Mouse (Mus musculus) heart, embryonic 12.5 days (tissue): ENCODE measurements around the gene Bola2. TPM values are rescaled to one million over a fixed set of nuclear protein-coding genes. Genes with fewer than 3 reads are reported as not detected.
A peak's percentile ranks its signal among the peaks of the same experiment; 100 is the strongest.

Experiments used
- ATAC-seq: fragments of 200-750 bp; cut with Nextera tagmentation; 2 replicates; pipeline ENCODE4 v1.8.0; 2017; ENCODE audit warnings: moderate TSS enrichment, moderate library complexity; ENCODE audit not compliant: insufficient number of reproducible peaks, low FRiP score
- H3K27ac ChIP-seq: fragments of 300-500 bp; sonication (generic); 2 replicates; pipeline ENCODE4 v1.5.1; 2016; ENCODE audit warnings: mild to moderate bottlenecking, moderate library complexity; ENCODE audit not compliant: poor library complexity, severe bottlenecking
- H3K27me3 ChIP-seq: fragments of 300-500 bp; sonication (generic); replicated peaks from 2 replicates; pipeline ENCODE4 v1.6.1; 2016; ENCODE audit warnings: mild to moderate bottlenecking, moderate library complexity
- H3K36me3 ChIP-seq: fragments of 300-500 bp; sonication (generic); 2 replicates; pipeline ENCODE4 v1.6.1; 2016; ENCODE audit warnings: mild to moderate bottlenecking, moderate library complexity
- H3K4me1 ChIP-seq: fragments of 300-500 bp; sonication (generic); replicated peaks from 2 replicates; pipeline ENCODE4 v1.6.1; 2016; ENCODE audit warnings: mild to moderate bottlenecking
- H3K4me2 ChIP-seq: fragments of 300-500 bp; sonication (generic); 2 replicates; pipeline ENCODE4 v1.6.1; 2016; ENCODE audit warnings: mild to moderate bottlenecking, moderate library complexity
- H3K4me3 ChIP-seq: fragments of 300-500 bp; sonication (generic); 2 replicates; pipeline ENCODE4 v1.5.1; 2016; ENCODE audit warnings: mild to moderate bottlenecking
- H3K9ac ChIP-seq: fragments of 300-500 bp; sonication (generic); 2 replicates; pipeline ENCODE4 v1.6.1; 2016; ENCODE audit warnings: mild to moderate bottlenecking, moderate library complexity
- H3K9me3 ChIP-seq: fragments of 300-500 bp; sonication (generic); replicated peaks from 2 replicates; pipeline ENCODE4 v1.6.1; 2016; ENCODE audit warnings: mild to moderate bottlenecking, moderate library complexity
- WGBS: fragments of 180-500 bp; shearing (Covaris S2); methylation state at CpG from one replicate; pipeline ENCODE4 v1.1.7; 2016; 5-methylcytosine and 5-hydroxymethylcytosine counted together
- polyA plus RNA-seq: library from polyadenylated mRNA; unstranded; fragments of >200 nt; fragmentation: Nextera tagmentation; extraction: Ambion mirVana; gene quantifications from 2 replicates; pipeline ENCODE4 v1.2.1, GENCODE M21; 2016

Gene Bola2
- polyA plus RNA-seq, 1 experiment from 2014 or later = 120 TPM

DNA sequence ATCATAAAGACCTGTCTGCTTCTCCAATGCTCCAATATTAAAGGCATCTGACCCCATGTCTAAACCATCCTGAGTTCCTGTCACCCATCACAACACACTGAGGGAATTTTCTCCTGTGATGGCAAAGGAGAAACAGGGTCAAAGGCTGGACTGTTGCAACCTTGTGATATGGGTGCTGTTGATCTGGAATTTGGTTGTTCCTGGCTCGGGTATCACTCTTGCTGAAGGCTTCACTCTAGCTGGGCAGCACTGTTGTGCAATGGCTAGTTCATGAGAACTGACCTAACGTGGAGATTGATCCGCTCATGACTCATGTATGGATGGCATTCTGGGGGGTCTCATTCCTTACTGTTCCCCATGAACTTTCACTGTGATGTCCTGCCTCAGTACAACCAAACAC is 6.2 kb upstream of the Bola2 start:
- Histone ChIP-seq H3K9me3 (no peaks in the 10 kb centered on the region), H3K36me3 (peaks cover 30% of the 10 kb centered on the region), H3K4me1 (peaks cover 17% of the 10 kb centered on the region), H3K27ac (no peak overlapping the region), H3K4me2 (no peak overlapping the region), H3K9ac (no peak overlapping the region), H3K27me3 (no peaks in the 10 kb centered on the region), H3K4me3 (no peak overlapping the region)
- 79% methylated on average over 3 of the region's 3 CpGs for WGBS
- no peak for ATAC-seq

DNA sequence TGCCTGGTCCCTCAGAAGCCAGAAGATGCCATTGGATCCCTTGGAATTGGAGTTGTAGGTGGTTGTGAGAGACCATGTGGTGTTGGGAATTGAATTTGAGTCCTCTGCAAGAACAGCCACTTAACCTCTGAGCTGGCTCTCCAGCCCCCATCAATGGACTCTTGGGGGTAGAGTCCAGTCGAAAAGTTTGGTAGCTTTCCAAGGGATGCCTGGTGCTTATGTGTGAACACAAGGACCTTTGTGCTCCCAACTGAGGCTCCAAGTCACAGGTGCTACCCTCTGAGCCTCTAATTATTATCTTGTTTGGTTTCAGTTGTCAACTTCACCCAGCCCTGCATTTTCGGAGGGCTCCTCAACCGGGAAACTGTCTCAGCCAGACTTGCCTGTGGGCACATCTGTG is 4.5 kb upstream of the Bola2 start:
- H3K4me1 ChIP-seq = peaks cover 22% of the 10 kb centered on the region
- no peak overlapping the region for H3K4me2 ChIP-seq
- WGBS = 81% methylated on average over 3 of the region's 3 CpGs
- H3K9ac ChIP-seq = no peak overlapping the region
- peaks cover 30% of the 10 kb centered on the region for H3K36me3 ChIP-seq
- no peaks in the 10 kb centered on the region for H3K27me3 ChIP-seq
- no peak overlapping the region for H3K27ac ChIP-seq
- ATAC-seq = no peak
- no peaks in the 10 kb centered on the region for H3K9me3 ChIP-seq
- H3K4me3 ChIP-seq = no peak overlapping the region

DNA sequence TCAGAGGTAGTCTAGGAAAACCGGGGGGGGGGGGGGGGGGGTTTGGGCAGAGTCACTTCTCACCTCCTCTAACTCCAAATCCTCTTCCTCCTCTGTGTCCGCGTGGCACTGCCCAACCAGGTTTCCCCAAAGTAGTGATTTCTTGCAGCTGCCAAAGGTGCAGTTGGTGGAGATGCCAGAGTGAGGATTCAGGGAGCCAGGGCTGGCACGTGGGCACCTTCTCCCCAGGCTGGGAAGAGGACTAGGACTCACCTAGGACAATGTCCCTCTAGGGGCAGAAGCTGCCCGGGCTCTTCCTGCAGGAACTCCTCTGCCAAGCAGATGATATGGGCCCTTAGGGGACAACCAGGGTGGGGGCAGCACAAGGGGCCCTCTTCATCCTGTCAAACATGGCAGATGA is 3.5 kb upstream of the Bola2 start:
- Histone ChIP-seq H3K4me3 (no peak overlapping the region), H3K27me3 (no peaks in the 10 kb centered on the region), H3K36me3 (peaks cover 30% of the 10 kb centered on the region), H3K27ac (no peak overlapping the region), H3K9ac (no peak overlapping the region), H3K4me2 (no peak overlapping the region), H3K9me3 (no peaks in the 10 kb centered on the region), H3K4me1 (peaks cover 20% of the 10 kb centered on the region)
- 77% methylated on average over 5 of the region's 5 CpGs for WGBS
- no peak for ATAC-seq

DNA sequence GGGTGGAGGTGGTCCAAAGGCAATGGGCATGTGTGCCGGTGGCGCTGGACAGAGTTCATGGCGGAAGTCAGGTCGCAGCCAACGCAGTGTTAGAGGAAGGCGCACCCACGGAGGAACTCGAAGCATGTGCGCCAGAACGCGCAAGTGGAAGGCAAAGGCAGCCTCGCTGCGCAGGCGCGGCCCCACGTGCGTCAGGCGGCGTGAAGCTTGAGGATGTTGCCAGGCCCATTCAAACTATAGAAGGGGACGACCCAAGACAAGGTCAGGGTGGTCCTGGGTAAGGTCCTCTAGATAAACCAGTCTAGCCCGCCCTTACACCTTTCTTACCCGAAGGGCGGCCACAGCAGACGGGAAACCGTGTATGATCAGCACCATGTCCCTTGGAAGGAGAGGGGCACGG is 2.8 kb upstream of the Bola2 start:
- peaks cover 18% of the 10 kb centered on the region for H3K4me1 ChIP-seq
- H3K27me3 ChIP-seq = no peaks in the 10 kb centered on the region
- H3K9ac ChIP-seq = no peak overlapping the region
- no peak overlapping the region for H3K27ac ChIP-seq
- peaks cover 30% of the 10 kb centered on the region for H3K36me3 ChIP-seq
- no peak for ATAC-seq
- no peak overlapping the region for H3K4me3 ChIP-seq
- WGBS = 90% methylated on average over 26 of the region's 26 CpGs
- no peak overlapping the region for H3K4me2 ChIP-seq
- H3K9me3 ChIP-seq = no peaks in the 10 kb centered on the region

DNA sequence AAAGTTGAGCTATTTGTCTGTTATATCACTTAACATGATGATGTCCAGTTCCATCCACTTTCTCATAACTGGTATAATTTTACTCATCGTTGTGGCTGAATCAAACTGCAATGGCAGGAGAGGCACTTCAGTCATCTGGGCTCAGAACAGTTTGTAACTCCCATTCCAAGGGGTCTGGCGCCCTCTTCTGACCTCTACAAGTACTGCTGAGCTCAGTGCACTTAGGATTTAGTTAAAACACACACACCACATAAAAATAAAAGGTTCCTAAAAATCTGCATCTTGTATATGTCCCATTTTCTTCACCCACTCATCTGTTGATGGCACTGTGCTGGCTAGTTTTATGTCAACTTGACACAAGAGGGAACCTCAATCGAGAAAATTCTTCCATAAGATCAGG is 1.9 kb upstream of the Bola2 start:
- no peak overlapping the region for H3K27ac ChIP-seq
- peaks cover 30% of the 10 kb centered on the region for H3K36me3 ChIP-seq
- WGBS = 34% methylated on average over 3 of the region's 3 CpGs
- H3K27me3 ChIP-seq = no peaks in the 10 kb centered on the region
- H3K4me2 ChIP-seq = no peak overlapping the region
- H3K9ac ChIP-seq = no peak overlapping the region
- H3K9me3 ChIP-seq = no peaks in the 10 kb centered on the region
- ATAC-seq = no peak
- no peak overlapping the region for H3K4me3 ChIP-seq
- peaks cover 13% of the 10 kb centered on the region for H3K4me1 ChIP-seq

DNA sequence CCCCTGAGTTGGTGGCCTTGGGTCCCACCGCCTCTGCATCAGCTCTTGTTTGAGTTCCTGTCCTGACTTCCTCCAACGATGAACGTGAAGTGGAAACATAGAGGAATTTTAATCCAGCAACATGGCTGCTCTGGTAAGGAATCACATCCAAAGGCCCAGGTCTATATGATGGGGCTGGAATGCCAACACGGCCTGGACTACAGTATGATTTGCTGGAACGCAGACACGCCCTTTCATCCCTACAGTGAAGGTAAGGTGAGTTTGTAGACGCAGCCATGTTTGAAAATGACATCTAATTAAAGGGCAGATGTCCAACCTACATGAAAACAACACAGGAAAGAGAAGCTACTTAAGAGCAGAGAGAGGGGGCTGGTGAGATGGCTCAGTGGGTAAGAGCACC is 1.4 kb upstream of the Bola2 start:
- no peak overlapping the region for H3K4me2 ChIP-seq
- WGBS = 87% methylated on average over 7 of the region's 7 CpGs

DNA sequence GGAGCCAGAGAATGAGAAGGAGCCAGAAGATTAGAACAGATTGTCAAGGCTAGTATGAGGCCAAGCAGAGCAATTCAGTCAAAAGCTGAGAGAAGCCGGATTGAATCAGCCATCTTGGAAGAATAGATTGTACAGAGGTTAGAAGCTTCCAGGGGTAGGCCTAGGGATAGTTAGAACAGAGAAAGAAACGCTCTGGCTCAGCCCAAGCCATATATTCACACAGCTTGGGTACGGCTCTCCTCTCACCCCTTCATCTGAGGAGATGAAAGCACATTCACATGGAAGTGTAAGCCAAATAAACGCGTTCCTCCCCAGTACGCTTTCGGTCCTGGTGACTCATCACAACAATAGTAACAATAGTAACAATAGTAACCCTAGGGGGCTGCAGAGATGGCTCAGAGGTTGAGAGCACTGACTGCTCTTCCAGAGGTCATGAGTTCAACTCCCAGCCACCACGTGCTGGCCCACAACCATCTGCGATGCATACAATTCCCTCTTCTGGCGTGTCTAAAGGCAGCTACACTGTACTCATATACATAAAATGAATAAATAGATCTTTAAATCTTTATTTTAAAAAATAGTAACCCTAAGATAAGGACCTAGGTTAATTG is 655 bp upstream of the Bola2 start:
- Histone ChIP-seq H3K4me1 (peaks cover 13% of the 10 kb centered on the region), H3K4me2 (peak overlapping the region; percentile 82), H3K27me3 (no peaks in the 10 kb centered on the region), H3K4me3 (peak overlapping the region; percentile 87), H3K27ac (no peak overlapping the region), H3K9me3 (no peaks in the 10 kb centered on the region), H3K9ac (no peak overlapping the region), H3K36me3 (peaks cover 29% of the 10 kb centered on the region)
- WGBS = 54% methylated on average over 10 of the region's 10 CpGs
- ATAC-seq = no peak

More for the DNA sequence above, 1.4 kb upstream of the Bola2 start:
- ATAC-seq = no peak
- H3K9me3 ChIP-seq = no peaks in the 10 kb centered on the region
- no peak overlapping the region for H3K9ac ChIP-seq
- no peaks in the 10 kb centered on the region for H3K27me3 ChIP-seq
- peaks cover 13% of the 10 kb centered on the region for H3K4me1 ChIP-seq
- H3K4me3 ChIP-seq = no peak overlapping the region
- no peak overlapping the region for H3K27ac ChIP-seq
- H3K36me3 ChIP-seq = peaks cover 30% of the 10 kb centered on the region

DNA sequence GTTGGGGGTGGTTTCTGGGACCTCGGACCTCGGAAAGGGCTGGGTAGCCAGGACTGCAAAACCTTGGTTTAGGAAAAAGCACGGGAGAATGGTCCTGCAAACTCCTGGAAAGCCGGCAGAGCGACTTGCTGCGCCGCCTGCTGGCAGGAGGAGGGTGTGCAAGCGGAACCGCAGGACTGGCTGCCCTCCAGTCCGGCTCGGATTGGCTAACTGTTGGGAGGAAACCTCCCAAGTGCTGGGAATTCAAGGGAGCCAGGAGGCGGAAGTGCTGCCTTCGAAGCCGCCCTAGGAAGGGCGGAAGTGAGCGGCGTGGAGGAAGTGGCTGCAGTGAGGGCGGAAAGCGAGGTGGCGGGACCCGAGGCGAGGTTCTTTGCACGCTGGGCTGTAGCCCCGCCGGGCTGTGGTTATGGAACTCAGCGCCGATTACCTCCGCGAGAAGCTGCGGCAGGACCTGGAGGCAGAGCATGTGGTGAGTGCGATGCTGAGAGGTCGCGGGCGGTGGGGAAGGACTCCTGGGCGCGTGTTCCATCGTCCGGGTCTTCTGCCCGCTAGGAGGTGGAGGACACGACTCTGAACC is 518 bp downstream of the Bola2 start, which contains the start of gene Slx1b:
Gene Slx1b, minus strand, starts transcription at position 154 of the 577 bp plus-strand sequence.
- no peaks in the 10 kb centered on the region for H3K27me3 ChIP-seq
- H3K9me3 ChIP-seq = no peaks in the 10 kb centered on the region
- peaks cover 21% of the 10 kb centered on the region for H3K36me3 ChIP-seq
- peak within 1 kb of the TSS; percentile 93 for H3K9ac ChIP-seq
- WGBS = under 1% methylated on average over 40 of the region's 40 CpGs
- H3K27ac ChIP-seq = peak within 1 kb of the TSS; percentile 95
- peak within 1 kb of the TSS; percentile 82 for H3K4me2 ChIP-seq
- H3K4me3 ChIP-seq = peak within 1 kb of the TSS; percentile 87
- peaks cover 18% of the 10 kb centered on the region for H3K4me1 ChIP-seq
- peak; percentile 97 for ATAC-seq

DNA sequence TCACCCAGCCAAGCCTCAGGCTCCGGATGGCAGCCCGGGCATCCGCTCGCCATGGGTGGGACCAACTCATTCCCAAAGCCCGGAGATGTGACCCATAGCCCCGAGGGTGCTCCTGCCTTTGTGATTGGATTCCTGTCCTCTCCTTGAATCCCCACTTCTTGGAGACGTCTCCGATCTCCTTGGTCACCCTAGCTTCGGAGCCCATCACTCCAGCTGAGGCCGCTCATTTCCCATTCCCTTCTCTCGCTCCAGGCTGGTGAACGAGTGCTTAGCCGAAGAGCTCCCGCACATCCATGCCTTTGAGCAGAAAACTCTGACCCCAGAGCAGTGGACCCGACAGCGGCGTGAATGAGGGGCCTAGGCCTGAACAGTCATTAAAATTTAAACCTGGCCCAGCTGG is 1.1 kb downstream of the Bola2 start:
- Histone ChIP-seq H3K36me3 (peaks cover 15% of the 10 kb centered on the region), H3K4me2 (peak overlapping the region; percentile 82), H3K9me3 (no peaks in the 10 kb centered on the region), H3K27ac (0 out of 2 replicates have a peak overlapping the region, but pooled peaks have one; percentile 95), H3K4me3 (peak overlapping the region; percentile 87), H3K4me1 (peaks cover 21% of the 10 kb centered on the region), H3K9ac (peak overlapping the region; percentile 93), H3K27me3 (no peaks in the 10 kb centered on the region)
- ATAC-seq = no peak
- 4% methylated on average over 17 of the region's 17 CpGs for WGBS

DNA sequence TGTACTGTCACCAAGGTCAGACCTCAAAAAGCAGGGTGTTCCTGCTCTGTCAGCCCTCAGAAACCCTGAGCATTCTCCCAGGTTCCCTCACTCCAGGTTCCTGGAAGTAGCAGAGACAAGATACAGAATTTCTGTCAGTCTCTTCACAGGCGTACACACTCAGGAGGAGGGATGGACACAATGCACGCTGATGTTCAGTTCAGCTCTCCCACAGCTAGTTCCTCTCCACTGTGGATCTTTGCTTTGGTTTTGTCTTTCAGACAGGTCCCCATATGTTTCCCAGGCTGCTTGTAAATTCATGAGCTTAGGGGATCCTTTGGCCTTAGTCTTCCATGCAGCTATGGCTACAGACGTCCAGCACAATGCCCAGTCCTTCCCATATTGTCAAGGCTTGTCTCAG is 1.7 kb downstream of the Bola2 start:
- H3K4me2 ChIP-seq = peak overlapping the region; percentile 82
- H3K4me1 ChIP-seq = peaks cover 24% of the 10 kb centered on the region
- H3K9me3 ChIP-seq = no peaks in the 10 kb centered on the region
- H3K27me3 ChIP-seq = peaks cover 4% of the 10 kb centered on the region; the same call in 1 of the 2 replicates
- no peak overlapping the region for H3K27ac ChIP-seq
- WGBS = 78% methylated on average over 3 of the region's 3 CpGs
- ATAC-seq = no peak
- peak overlapping the region; percentile 93 for H3K9ac ChIP-seq
- H3K4me3 ChIP-seq = peak overlapping the region; percentile 87
- peaks cover 9% of the 10 kb centered on the region for H3K36me3 ChIP-seq

DNA sequence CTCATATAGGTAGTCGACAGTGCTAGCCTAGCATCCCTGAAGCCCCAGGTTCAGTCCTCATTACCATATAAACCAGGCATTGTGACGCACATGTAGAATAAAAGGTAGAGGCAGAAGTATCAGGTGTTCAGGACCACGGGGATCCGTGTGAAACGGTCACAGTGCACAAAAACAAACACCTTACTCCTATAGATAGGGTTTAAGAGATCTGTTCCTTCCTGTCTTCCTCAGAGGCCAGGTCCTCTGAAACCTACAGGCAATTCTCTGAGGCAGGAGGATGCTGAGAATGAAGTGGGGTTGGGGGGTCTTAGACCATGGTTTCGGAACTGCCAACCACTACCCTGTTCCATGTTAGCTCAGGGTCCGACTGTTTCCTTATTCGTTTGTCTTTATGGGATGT is 2.6 kb downstream of the Bola2 start:
- no peak overlapping the region for H3K4me3 ChIP-seq
- WGBS = 91% methylated on average over 8 of the region's 8 CpGs
- ATAC-seq = no peak
- no peaks in the 10 kb centered on the region for H3K36me3 ChIP-seq
- H3K9ac ChIP-seq = no peak overlapping the region
- no peaks in the 10 kb centered on the region for H3K9me3 ChIP-seq
- H3K4me1 ChIP-seq = peaks cover 24% of the 10 kb centered on the region
- peaks cover 14% of the 10 kb centered on the region for H3K27me3 ChIP-seq
- no peak overlapping the region for H3K4me2 ChIP-seq
- H3K27ac ChIP-seq = no peak overlapping the region
